Comparison of ENCODE assay signal across 8 mouse cellular contexts in genomic region chr2:103760906-103761716, GRCm38 (mm10). TPM values are rescaled to one million over a fixed set of nuclear protein-coding genes. Genes with fewer than 3 reads are reported as not detected.
DNase-seq lines count a peak whose midpoint lies in the region; ATAC-seq and TF ChIP-seq lines count a peak whose summit lies in the region.

TSS of gene Nat10 (minus strand) at chr2:103761270.

- H3K4me1 ChIP-seq in hindbrain, embryonic 13.5 days (replicated peaks): peaks cover 21% of the 10 kb centered on the region

- CTCF ChIA-PET in Patski (lab: Charles Lee): interaction anchor here (1.3 kb wide), 1 partner anchor 88 kb away, joined by 3 read pairs; no protein-coding TSS in a partner anchor

- POLR2A ChIA-PET in Patski (lab: Charles Lee): interaction anchor here (1.4 kb wide), 1 partner anchor 50 kb away, joined by 3 read pairs; no protein-coding TSS in a partner anchor

- peak within 1 kb of the TSS; percentile 72 for H3K4me3 ChIP-seq in hindbrain, embryonic 13.5 days

- no peaks in the 10 kb centered on the region for H3K9me3 ChIP-seq in hindbrain, embryonic 13.5 days

- H3K36me3 ChIP-seq in hindbrain, embryonic 13.5 days: peaks cover 17% of the 10 kb centered on the region

- in situ Hi-C loops in Patski (cut with MboI; ENCODE audit: low pct_unique_long_range_greater_than_20kb): no loop called here

- peak within 1 kb of the TSS; percentile 87 for H3K4me2 ChIP-seq in hindbrain, embryonic 13.5 days

- ATAC-seq in Patski: peak; percentile 83
- ATAC-seq in hindbrain, embryonic 13.5 days (ENCODE audit: low FRiP score): peak; percentile 97

- peak; percentile 95 for DNase-seq in Patski (ENCODE audit: low read depth, low spot score)
- peak; percentile 99 for DNase-seq in cerebellum, postnatal 14 days
- DNase-seq in frontal cortex, postnatal 14 days (ENCODE audit: low spot score in 2 of 2): peak; percentile 98 to 99
- DNase-seq in layer of hippocampus, postnatal 25 days (ENCODE audit: extremely low spot score in 1 of 2, low spot score in 1 of 2): peak; percentile 98
- DNase-seq in lung, postnatal 25 days (ENCODE audit: low spot score): peak; percentile 99
- peak; percentile 99 for DNase-seq in retina, embryonic 14.5 days (ENCODE audit: low spot score)
- peak; percentile 98 for DNase-seq in thymus, postnatal 4 days

- TF ChIP-seq CTCF in Patski (IDR thresholded peaks at IDR 0.05): no peak

- H3K27me3 ChIP-seq in Patski: no peaks in the 10 kb centered on the region
- H3K27me3 ChIP-seq in hindbrain, embryonic 13.5 days: no peaks in the 10 kb centered on the region

- H3K9ac ChIP-seq in hindbrain, embryonic 13.5 days: peak within 1 kb of the TSS; percentile 79

- WGBS in hindbrain, embryonic 13.5 days: under 1% methylated on average over 47 of the region's 47 CpGs

- peak within 1 kb of the TSS; percentile 84 for H3K27ac ChIP-seq in hindbrain, embryonic 13.5 days

RNA-seq across cellular contexts. Expression of gene Nat10, which starts in this region (rescaled TPM):
- 28.3 TPM for polyA plus RNA-seq in Patski (2021)
- polyA plus RNA-seq in hindbrain, embryonic 13.5 days (2015; fragmentation: Nextera tagmentation; extraction: Ambion mirVana): 18.5 and 19.8 TPM in 2 replicates
- 10 to 100 TPM; 29.0 to 34.7 TPM for total RNA-seq in layer of hippocampus, postnatal 25 days (2021)

Comparison
In these comparisons a context has a peak if more than half of its experiments do, and no peak if none do; other contexts are left out.
1. Peak in every context shown above with its lines: DNase-seq, ATAC-seq, H3K4me3 ChIP-seq and H3K27ac ChIP-seq.